Mouse (Mus musculus) inflammation-experienced regulatory T-cells, adult 6 months (primary cell): ENCODE measurements around the gene Smarca1. TPM values are rescaled to one million over a fixed set of nuclear protein-coding genes. Genes with fewer than 3 reads are reported as not detected.

Experiments
- ATAC-seq: one replicate; pipeline ENCODE4 v1.8.0; 2017
- polyA plus RNA-seq, 3 experiments: library from polyadenylated mRNA; unstranded; fragments of 100-300 nt; shearing (Covaris generic); gene quantifications; one replicate each; pipeline ENCODE4 v1.2.1; 2017

Smarca1 gene
- polyA plus RNA-seq, result under 1 TPM in 1 of 3 experiments, not detected in 2; 0.07 TPM

GRCm38 (mm10) chrX:47892431-47893024, at the start of gene Smarca1:
Gene Smarca1, minus strand, starts transcription at chrX:47892974.
- no peak for ATAC-seq

GRCm38 (mm10) chrX:47937740-47938139, 45.0 kb upstream of the Smarca1 start:
- ATAC-seq, result no peak

GRCm38 (mm10) chrX:47936885-47937284, 44.1 kb upstream of the Smarca1 start:
- ATAC-seq, result no peak

GRCm38 (mm10) chrX:47934352-47934751, 41.6 kb upstream of the Smarca1 start:
- ATAC-seq, result no peak

- no peak for ATAC-seq
These were observed 37.7 kb upstream of the Smarca1 start for GRCm38 (mm10) chrX:47930449-47930848.

GRCm38 (mm10) chrX:47927981-47928380, 35.2 kb upstream of the Smarca1 start:
- ATAC-seq, result no peak

GRCm38 (mm10) chrX:47920541-47920940, 27.8 kb upstream of the Smarca1 start:
- no peak for ATAC-seq

- no peak for ATAC-seq
These were observed 24.1 kb upstream of the Smarca1 start for GRCm38 (mm10) chrX:47916831-47917230.

GRCm38 (mm10) chrX:47913543-47913938, 20.8 kb upstream of the Smarca1 start:
- no peak for ATAC-seq

GRCm38 (mm10) chrX:47912904-47913542, 20.2 kb upstream of the Smarca1 start:
- no peak for ATAC-seq

GRCm38 (mm10) chrX:47912306-47912792, 19.6 kb upstream of the Smarca1 start, which contains the start of gene Ocrl:
Gene Ocrl, plus strand, starts transcription at chrX:47912387.
- peak; percentile 83 for ATAC-seq

GRCm38 (mm10) chrX:47891907-47892430, 805 bp downstream of the Smarca1 start:
- ATAC-seq, result no peak

- ATAC-seq, result no peak
These were observed 1.4 kb downstream of the Smarca1 start for GRCm38 (mm10) chrX:47891243-47891906.

GRCm38 (mm10) chrX:47887401-47887800, 5.4 kb downstream of the Smarca1 start:
- no peak for ATAC-seq

- ATAC-seq, result no peak
These were observed 10.0 kb downstream of the Smarca1 start for GRCm38 (mm10) chrX:47882813-47883212.

- no peak for ATAC-seq
These were observed 12.7 kb downstream of the Smarca1 start for GRCm38 (mm10) chrX:47880052-47880451.

- ATAC-seq, result no peak
These were observed 34.2 kb downstream of the Smarca1 start for GRCm38 (mm10) chrX:47858544-47858943.

- ATAC-seq, result no peak
These were observed 57.0 kb downstream of the Smarca1 start for GRCm38 (mm10) chrX:47835835-47836195.

- ATAC-seq, result no peak
These were observed 57.5 kb downstream of the Smarca1 start for GRCm38 (mm10) chrX:47835098-47835834.

- no peak for ATAC-seq
These were observed 59.3 kb downstream of the Smarca1 start for GRCm38 (mm10) chrX:47833431-47833830.

- ATAC-seq, result no peak
These were observed 72.2 kb downstream of the Smarca1 start for GRCm38 (mm10) chrX:47820566-47820965.

GRCm38 (mm10) chrX:47808717-47809116, 84.1 kb downstream of the Smarca1 start:
- ATAC-seq, result no peak

GRCm38 (mm10) chrX:47764440-47764839, 128.3 kb downstream of the Smarca1 start:
- no peak for ATAC-seq
